Mouse (Mus musculus) midbrain, embryonic 16.5 days (tissue): ENCODE results near the gene Lypd8. TPM values are rescaled to one million over a fixed set of nuclear protein-coding genes. Genes with fewer than 3 reads are reported as not detected.
"Not testable (repeated sequence)": the region's sequence is repeated elsewhere in the genome, so short reads cannot be mapped to it uniquely, and the experiment has no call there.

Source experiments
- ATAC-seq: fragments of 200-750 bp; cut with Nextera tagmentation; 2 replicates; pipeline ENCODE4 v1.8.0; 2017; ENCODE audit warnings: moderate TSS enrichment
- H3K27ac ChIP-seq: fragments of 300-500 bp; sonication (generic); 2 replicates; pipeline ENCODE4 v1.5.1; 2014; ENCODE audit warnings: mild to moderate bottlenecking, low read length, mixed read lengths
- H3K27me3 ChIP-seq: fragments of 300-500 bp; sonication (generic); 2 replicates; pipeline ENCODE4 v1.6.1; 2014; ENCODE audit warnings: low read depth, low read length, mixed read lengths; ENCODE audit not compliant: control insufficient read depth, insufficient read depth
- H3K36me3 ChIP-seq: fragments of 300-500 bp; sonication (generic); 2 replicates; pipeline ENCODE4 v1.6.1; 2014; ENCODE audit warnings: mild to moderate bottlenecking, low read length, moderate library complexity, mixed read lengths; ENCODE audit not compliant: control insufficient read depth, insufficient read depth
- H3K4me1 ChIP-seq: fragments of 300-500 bp; sonication (generic); 2 replicates; pipeline ENCODE4 v1.6.1; 2014; ENCODE audit warnings: mild to moderate bottlenecking, low read length, mixed read lengths; ENCODE audit not compliant: control insufficient read depth, insufficient read depth
- H3K4me2 ChIP-seq: fragments of 300-500 bp; sonication (generic); 2 replicates; pipeline ENCODE4 v1.6.1; 2014; ENCODE audit warnings: mild to moderate bottlenecking, low read length, mixed read lengths
- H3K4me3 ChIP-seq: fragments of 300-500 bp; sonication (generic); 2 replicates; pipeline ENCODE4 v1.5.1; 2014; ENCODE audit warnings: low read depth, mild to moderate bottlenecking, low read length, moderate library complexity, mixed read lengths
- H3K9ac ChIP-seq: fragments of 300-500 bp; sonication (generic); 2 replicates; pipeline ENCODE4 v1.6.1; 2014; ENCODE audit warnings: low read depth, low read length, mixed read lengths
- H3K9me3 ChIP-seq: fragments of 300-500 bp; sonication (generic); replicated peaks from 2 replicates; pipeline ENCODE4 v1.6.1; 2014; ENCODE audit warnings: mild to moderate bottlenecking, low read length, mixed read lengths; ENCODE audit not compliant: control insufficient read depth, poor library complexity, severe bottlenecking
- WGBS: fragments of 180-500 bp; shearing (Covaris S2); extraction: QIAGEN DNeasy Blood & Tissue Kit; methylation state at CpG from one replicate; pipeline ENCODE4 v1.1.7; 2014; 5-methylcytosine and 5-hydroxymethylcytosine counted together
- polyA plus RNA-seq: library from polyadenylated mRNA; unstranded; fragments of >200 nt; fragmentation: Nextera tagmentation; extraction: Ambion mirVana; gene quantifications from 2 replicates; pipeline ENCODE4 v1.2.1, GENCODE M21; 2015

Lypd8 gene
- polyA plus RNA-seq, 1 experiment from 2014 or later, result not detected

- H3K27me3 ChIP-seq, result no peaks in the 10 kb centered on the region
- no peak overlapping the region for H3K27ac ChIP-seq
- H3K4me3 ChIP-seq, result no peak overlapping the region
- H3K4me2 ChIP-seq, result no peak overlapping the region
- no peaks in the 10 kb centered on the region for H3K9me3 ChIP-seq
- ATAC-seq, result no peak
- H3K36me3 ChIP-seq, result no peaks in the 10 kb centered on the region
- no peaks in the 10 kb centered on the region for H3K4me1 ChIP-seq
- H3K9ac ChIP-seq, result no peak overlapping the region
- WGBS, result 70% methylated on average over 7 of the region's 7 CpGs
Observed at GRCm38 (mm10) chr11:58352681-58353548, 25.9 kb upstream of the Lypd8 start.

- H3K27me3 ChIP-seq, result no peaks in the 10 kb centered on the region
- no peaks in the 10 kb centered on the region for H3K4me1 ChIP-seq
- no peak overlapping the region for H3K27ac ChIP-seq
- 83% methylated on average over 3 of the region's 3 CpGs for WGBS
- no peak overlapping the region for H3K9ac ChIP-seq
- no peak overlapping the region for H3K4me3 ChIP-seq
- ATAC-seq, result no peak
- H3K36me3 ChIP-seq, result no peaks in the 10 kb centered on the region
- H3K9me3 ChIP-seq, result no peaks in the 10 kb centered on the region
- H3K4me2 ChIP-seq, result no peak overlapping the region
Observed at GRCm38 (mm10) chr11:58353709-58354108, 25.1 kb upstream of the Lypd8 start.

GRCm38 (mm10) chr11:58354476-58354875, 24.4 kb upstream of the Lypd8 start:
- 76% methylated on average over 10 of the region's 10 CpGs for WGBS
- ATAC-seq, result no peak

GRCm38 (mm10) chr11:58354927-58355326, 23.9 kb upstream of the Lypd8 start:
- Histone ChIP-seq H3K4me1 (no peaks in the 10 kb centered on the region), H3K27me3 (no peaks in the 10 kb centered on the region), H3K9ac (no peak overlapping the region), H3K27ac (no peak overlapping the region), H3K4me2 (no peak overlapping the region), H3K36me3 (no peaks in the 10 kb centered on the region), H3K4me3 (no peak overlapping the region), H3K9me3 (no peaks in the 10 kb centered on the region)
- WGBS, result 74% methylated on average over 3 of the region's 3 CpGs
- no peak for ATAC-seq

More at GRCm38 (mm10) chr11:58354476-58354875, 24.4 kb upstream of the Lypd8 start:
- Histone ChIP-seq H3K27ac (no peak overlapping the region), H3K36me3 (no peaks in the 10 kb centered on the region), H3K9ac (no peak overlapping the region), H3K4me2 (no peak overlapping the region), H3K4me1 (no peaks in the 10 kb centered on the region), H3K4me3 (no peak overlapping the region), H3K9me3 (no peaks in the 10 kb centered on the region), H3K27me3 (no peaks in the 10 kb centered on the region)

DNA sequence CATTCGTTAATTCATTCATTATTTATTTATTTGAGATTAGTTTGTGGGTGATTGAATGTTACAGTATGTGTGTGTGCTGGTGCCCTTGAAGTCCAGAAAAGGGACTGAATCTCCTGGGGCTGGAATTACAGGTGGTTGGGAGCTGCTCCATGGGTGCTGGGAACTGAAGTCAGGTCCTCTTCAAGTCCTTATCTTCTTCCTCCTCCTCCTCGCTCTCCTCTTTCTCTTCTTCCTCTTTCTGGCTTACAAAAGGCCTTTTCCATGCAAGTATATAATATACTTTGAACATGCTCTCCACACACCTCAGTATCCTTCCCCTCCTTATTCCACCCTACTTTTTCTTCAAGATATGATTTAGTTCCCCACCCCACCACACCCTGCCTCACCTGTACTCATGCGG, 21.8 kb upstream of the Lypd8 start:
- H3K27me3 ChIP-seq, result no peaks in the 10 kb centered on the region
- H3K4me2 ChIP-seq, result no peak overlapping the region
- no peaks in the 10 kb centered on the region for H3K4me1 ChIP-seq
- no peaks in the 10 kb centered on the region for H3K9me3 ChIP-seq
- no peak overlapping the region for H3K4me3 ChIP-seq
- H3K36me3 ChIP-seq, result no peaks in the 10 kb centered on the region
- 89% methylated on average over 3 of the region's 3 CpGs for WGBS
- no peak overlapping the region for H3K27ac ChIP-seq
- no peak overlapping the region for H3K9ac ChIP-seq
- no peak for ATAC-seq

DNA sequence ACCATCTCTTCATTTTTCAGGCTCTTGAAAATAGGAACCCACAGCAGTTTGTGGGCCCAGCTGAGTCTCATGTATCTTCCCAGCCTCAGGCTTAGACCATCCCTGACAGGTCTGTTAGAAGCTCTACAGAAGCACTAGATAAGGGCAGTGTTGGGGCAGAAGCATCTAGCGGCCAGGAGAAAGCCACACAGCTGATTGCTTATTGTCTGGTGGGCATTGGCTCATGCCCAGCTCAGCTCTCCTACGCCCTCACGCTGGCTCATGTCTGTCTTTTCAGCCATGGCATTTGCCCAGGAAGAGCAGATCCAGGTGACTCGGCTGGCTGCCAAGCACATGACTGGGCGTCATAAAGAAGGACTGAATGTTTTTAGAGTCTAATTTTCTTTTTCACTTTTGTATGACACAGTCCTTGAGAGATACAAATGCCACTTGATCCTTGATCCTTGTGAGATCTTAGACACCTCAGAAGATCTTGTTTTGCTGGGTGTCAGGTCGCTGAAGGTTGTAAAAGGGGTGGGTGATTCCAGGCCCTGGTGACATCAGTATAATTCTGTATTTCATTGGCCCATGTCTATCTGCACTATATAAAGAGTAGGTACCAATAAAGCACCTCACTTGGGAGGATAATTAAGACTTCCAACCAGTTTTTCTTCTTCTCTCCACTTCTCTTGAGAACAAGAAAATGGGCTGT, 20.9 kb upstream of the Lypd8 start:
- Histone ChIP-seq H3K36me3 (no peaks in the 10 kb centered on the region), H3K4me1 (no peaks in the 10 kb centered on the region), H3K27me3 (no peaks in the 10 kb centered on the region), H3K4me3 (no peak overlapping the region), H3K4me2 (no peak overlapping the region), H3K27ac (no peak overlapping the region), H3K9ac (no peak overlapping the region), H3K9me3 (no peaks in the 10 kb centered on the region)
- no peak for ATAC-seq
- 88% methylated on average over 6 of the region's 6 CpGs for WGBS

DNA sequence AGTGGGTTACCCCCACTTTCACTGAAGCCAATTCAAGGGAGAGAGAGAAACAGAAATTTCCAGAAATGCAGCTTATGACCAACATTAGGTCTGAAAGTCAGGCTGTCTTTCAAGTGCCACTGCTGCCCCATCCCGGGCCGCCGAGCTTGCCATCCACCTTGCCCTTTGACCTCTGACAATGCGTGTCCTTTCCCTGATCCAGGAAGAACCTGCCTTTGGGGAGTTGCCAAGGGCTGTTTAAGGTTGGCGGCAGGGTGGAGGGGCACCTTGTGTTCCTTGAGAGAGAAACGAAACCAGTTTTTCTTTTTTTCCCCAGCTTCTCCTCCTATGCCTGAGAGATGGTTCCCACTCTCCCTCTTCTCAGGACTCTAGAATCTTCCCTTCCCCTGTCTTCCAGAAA, 16.3 kb upstream of the Lypd8 start:
- not testable (repeated sequence) for H3K36me3 ChIP-seq, H3K27me3 ChIP-seq, H3K27ac ChIP-seq, ATAC-seq, H3K9me3 ChIP-seq, H3K4me1 ChIP-seq, H3K4me3 ChIP-seq, H3K9ac ChIP-seq, H3K4me2 ChIP-seq
- whole genome bisulfite sequencing, result no CpG with 5 or more reads among the region's 6 CpGs

DNA sequence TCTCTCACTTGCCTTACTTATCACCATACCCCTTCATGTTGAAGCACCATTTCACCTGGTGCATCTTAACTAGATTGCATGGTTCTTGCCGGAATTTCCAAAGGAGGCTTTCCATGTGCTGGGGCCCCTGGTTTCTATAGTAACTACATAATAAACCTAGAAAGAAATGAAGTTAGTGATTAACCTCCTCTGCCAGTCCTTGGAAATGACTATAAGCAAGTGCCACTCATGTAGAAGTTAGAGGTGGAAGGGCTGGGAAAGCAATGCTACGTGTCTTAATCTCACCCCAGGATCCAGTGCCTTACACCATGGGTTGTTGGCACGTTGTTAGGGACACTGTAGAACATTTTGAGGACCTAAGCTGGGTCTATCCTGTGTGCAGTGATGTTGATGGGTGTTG, 14.4 kb upstream of the Lypd8 start:
- Histone ChIP-seq H3K4me2 (no peak overlapping the region), H3K27me3 (no peaks in the 10 kb centered on the region), H3K9me3 (no peaks in the 10 kb centered on the region), H3K4me3 (no peak overlapping the region), H3K36me3 (no peaks in the 10 kb centered on the region), H3K27ac (no peak overlapping the region), H3K4me1 (no peaks in the 10 kb centered on the region), H3K9ac (no peak overlapping the region)
- no peak for ATAC-seq
- 68% methylated on average over 3 of the region's 3 CpGs for WGBS

GRCm38 (mm10) chr11:58366191-58366590, 12.7 kb upstream of the Lypd8 start:
- H3K9me3 ChIP-seq, H3K9ac ChIP-seq, ATAC-seq, H3K36me3 ChIP-seq, H3K4me3 ChIP-seq, H3K4me1 ChIP-seq, H3K4me2 ChIP-seq, H3K27ac ChIP-seq, H3K27me3 ChIP-seq: not testable (repeated sequence)
- WGBS, result no CpG with 5 or more reads among the region's 6 CpGs
